Mouse (Mus musculus): ENCODE results near the gene Gsdma3.

DNA sequence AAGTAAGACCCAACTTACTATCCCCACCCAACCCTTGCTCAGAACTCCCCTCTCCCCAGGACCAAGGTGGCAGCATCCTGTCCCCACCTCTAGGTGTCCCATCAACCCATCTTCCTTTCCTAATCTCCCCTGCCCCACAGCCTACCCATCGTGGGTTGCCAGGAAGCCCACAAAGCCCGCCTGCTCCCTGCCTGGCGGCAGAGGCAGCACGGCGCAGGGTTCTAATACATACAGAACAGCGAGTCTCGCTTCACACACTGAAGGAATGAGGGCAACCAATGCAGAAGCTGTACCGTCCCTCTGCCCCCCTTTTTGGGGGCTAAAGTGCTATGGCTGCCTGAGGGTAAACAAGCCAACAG, 44.2 kb upstream of the Gsdma3 start:
- no peak for TF ChIP-seq MAX (IDR thresholded peaks at IDR 0.05)
- TF ChIP-seq CTCF (IDR thresholded peaks at IDR 0.05; ENCODE audit: control insufficient read depth, insufficient read depth, insufficient read length) = no peak
- TF ChIP-seq USF1 (IDR thresholded peaks at IDR 0.05; ENCODE audit: low read depth) = no peak
